Mouse (Mus musculus) heart, postnatal 0 days (tissue): ENCODE measurements at regions not wholly inside any gene's neighbourhood (a gene's known extent, or its start where the extent isn't known, plus 50 kb on each side); places are given as distances from the start of the nearest gene placed in this dataset.

Experiments
- CTCF ChIP-seq: IDR thresholded peaks from 2 replicates; pipeline ENCODE4 v1.5.1; 2016; ENCODE audit warnings: antibody characterized with exemption, control low read depth, low read depth
- EP300 ChIP-seq: IDR thresholded peaks from 2 replicates; pipeline ENCODE4 v1.6.1; 2016; ENCODE audit warnings: antibody characterized with exemption, low read depth

- TF ChIP-seq CTCF (no peak), EP300 (no peak)
Observed at GRCm38 (mm10) chr9:61230306-61230705, 141.9 kb upstream of the Tle3 start.
